Mouse (Mus musculus): Measurements from ENCODE around the gene Gm5767.

Gene Gm5767

DNA sequence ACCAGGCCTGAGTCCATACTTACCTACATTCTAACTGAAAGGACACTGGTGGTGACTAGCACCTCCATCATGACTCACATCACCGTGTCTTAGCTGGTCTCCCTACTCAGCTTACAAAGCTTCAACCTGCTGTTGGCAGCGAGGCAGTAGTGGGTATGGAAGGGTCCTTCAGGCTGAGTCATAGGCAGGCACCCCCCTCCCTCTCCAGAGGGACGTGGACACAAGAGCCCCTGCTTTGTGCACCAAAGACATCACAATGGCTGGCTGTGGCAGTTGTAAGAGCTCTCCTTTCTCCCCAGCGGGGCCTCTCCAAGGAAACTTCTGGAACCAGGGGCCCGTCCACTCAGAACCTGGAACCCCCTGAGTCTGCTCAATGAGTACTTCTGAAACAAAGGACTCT lies at the start of gene Gm5767:
Gm5767 (plus strand) TSS at position 301 of the 400 bp plus-strand sequence.
- DNase-seq (ENCODE audit: low spot score in 2 of 2), result no peak

DNA sequence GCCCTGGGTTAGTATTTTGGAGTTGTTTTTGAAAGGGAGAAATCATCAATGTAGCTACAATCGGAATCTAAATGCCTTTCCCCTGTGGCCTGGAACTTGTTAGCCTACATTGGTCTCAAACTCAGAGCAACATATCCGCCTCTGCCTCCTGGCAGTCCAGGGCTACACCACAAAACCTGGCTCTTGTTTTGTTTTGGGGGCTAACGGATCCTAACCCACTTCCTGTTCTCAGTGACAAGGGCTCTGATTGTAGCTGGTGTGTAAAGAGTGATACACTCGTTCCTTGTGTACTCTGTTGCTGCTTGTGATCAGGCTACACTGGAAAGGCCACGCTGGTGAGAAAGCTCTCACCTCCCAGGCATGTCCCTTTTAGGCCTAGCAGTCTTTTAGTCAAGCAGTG lies 49.1 kb upstream of the Gm5767 start:
- no peak for DNase-seq (ENCODE audit: low spot score in 2 of 2)

DNA sequence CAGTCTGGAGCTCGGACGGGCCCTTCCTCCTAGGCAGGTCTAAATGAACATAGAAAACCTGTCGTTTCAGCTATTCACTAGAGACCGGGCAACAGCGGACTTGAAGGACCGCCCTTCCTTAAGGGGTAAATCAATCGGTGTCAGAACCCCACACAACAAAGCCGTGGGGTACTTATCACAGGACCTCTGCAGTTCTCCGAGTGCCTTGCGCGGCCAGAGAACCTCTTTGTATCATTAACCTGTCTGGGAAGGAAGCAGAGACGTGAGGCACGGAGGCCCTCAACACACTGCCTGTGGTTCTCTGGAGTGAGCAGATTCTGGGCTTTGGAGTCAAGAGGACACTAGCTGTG lies 43.7 kb upstream of the Gm5767 start:
- no peak for DNase-seq (ENCODE audit: low spot score in 2 of 2)

DNA sequence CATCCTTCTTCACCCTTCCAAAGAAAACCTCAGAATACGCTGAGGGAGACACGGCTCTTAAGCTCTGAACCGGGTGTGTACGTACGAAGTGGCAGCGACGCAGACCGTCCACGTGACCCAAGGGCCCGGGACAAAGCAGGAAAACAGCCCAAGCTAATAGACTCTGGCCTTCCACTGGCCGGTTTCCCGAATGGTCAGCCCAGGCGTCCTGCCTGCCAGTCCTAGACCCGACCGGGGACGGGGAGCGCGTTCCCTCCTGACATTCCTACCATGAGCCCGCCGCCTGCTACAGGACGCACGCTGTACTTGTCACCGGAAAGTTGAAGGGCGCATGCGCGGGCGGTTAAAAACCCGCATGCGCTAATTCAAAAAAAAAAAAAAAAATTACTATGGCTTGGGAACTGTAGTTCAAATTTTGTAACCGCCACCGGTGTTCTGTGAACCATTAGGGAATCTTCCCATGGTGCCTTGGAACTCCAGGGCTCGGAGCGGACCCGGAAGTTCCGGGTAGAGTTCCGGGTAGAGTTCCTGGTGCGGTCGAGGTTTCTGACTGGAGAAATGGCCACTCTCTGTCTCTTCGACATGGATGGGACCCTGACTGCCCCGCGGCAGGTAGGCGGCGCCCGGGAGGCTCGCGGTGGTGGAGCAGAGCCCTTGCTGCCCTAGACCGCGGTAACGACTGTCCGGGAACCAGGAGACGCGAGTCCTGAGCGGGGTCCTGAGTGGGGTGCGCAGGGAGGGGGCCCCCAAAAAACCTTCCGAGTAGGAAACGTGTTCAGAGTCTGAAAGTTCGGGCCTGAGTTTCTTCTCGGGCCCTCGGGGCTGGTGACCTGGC lies 43.1 kb upstream of the Gm5767 start, which contains the start of the genes Pmm2 and Tmem186:
Pmm2 (plus strand) TSS at position 458 of the 835 bp plus-strand sequence.
Tmem186 (minus strand) TSS at position 496 of the 835 bp plus-strand sequence.
- peak; percentile 86 to 91 for DNase-seq (ENCODE audit: low spot score in 2 of 2)

DNA sequence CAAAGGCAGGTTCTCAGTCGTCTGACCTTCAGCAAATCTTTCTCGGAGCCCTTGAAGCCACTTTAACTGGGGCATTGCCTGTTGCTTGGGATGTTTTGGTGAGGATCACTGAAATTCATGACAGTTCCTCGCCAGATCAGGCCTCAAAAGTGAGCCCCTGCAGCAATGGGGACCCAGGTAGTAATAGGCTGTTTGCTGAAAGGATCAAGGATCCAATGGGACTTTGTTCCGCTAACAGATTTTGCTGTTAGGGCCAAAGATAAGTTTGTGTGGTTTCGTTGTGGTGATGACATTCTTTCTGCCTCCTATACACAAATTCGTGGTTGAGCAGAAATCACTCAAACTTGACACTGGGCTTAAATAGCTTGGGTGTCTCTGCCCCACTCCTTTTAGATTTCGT lies 42.4 kb upstream of the Gm5767 start:
- DNase-seq (ENCODE audit: low spot score in 2 of 2), result no peak

DNA sequence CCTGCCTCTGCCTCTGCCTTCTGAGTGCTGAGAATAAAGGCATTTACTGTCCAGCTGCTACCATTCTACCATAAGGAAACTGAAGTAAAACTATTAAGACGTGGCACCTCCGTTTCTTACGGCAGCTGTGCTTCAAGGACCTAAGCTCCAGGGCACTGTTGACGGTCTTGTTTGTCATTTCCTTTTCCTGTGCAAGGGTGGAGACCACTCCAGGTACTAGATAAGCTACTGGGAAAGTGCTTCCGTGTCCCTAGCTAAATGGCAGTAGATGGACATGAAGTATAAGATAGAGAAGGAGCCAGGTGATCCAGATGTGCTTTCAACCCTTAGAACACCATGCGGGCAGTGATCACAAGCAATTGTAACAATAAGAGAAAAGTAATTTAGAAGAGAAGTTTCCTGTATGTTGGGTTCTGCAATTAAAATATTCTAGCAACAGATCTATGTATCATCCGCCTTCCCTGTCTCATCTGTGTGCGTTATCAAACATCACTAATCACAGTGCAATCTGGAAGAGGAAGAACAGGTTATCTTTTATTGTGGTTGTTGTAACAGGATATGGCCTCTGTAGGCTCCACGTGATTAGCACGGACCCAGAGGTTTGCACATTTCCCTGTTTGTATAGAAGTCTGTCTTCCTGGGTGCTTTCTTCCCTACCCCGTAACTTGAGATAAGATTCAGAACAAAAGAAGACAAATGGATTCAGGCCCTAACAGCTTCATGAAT lies 40.9 kb upstream of the Gm5767 start:
- DNase-seq (ENCODE audit: low spot score in 2 of 2), result no peak

DNA sequence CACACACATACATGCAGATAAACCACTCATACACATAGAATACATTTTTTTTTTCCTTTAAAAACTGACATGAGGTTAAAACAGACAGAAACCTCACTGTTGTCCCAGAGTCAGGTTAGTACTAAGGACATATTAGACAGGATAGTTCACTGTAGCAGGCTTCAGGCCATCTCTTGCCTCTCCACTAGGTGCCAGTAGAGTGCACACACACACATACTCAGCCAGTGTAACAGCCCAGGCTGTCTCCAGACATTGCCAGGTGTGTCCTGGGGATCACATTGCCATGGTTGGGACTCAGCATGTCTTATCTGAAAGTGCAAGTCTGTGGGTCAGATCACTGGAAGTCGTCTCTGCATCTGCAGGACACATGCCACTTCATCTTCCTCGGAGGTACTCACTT lies 36.7 kb upstream of the Gm5767 start:
- peak in 1 of 2 experiments; percentile 68 for DNase-seq (ENCODE audit: low spot score in 2 of 2)

DNA sequence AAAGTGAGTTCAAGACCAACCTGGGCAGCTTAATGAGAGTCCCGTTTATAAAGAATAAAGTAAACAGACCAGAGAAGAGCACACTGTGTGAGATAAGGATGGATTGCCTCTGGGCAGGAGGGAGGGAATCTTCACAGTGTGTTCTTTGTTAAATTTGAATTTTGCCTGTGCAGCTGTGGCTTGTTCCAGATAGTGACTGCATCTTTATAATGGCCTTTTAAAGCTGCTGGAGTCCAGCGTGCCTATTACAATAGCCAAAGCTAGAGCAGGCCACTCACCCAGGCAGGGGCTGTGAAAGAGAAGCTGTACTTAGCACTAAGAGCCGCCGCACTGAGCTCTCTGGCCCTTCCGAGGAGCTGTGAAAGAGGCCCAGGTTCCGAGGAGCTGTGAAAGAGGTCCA lies 35.0 kb upstream of the Gm5767 start:
- DNase-seq (ENCODE audit: low spot score in 2 of 2), result no peak

DNA sequence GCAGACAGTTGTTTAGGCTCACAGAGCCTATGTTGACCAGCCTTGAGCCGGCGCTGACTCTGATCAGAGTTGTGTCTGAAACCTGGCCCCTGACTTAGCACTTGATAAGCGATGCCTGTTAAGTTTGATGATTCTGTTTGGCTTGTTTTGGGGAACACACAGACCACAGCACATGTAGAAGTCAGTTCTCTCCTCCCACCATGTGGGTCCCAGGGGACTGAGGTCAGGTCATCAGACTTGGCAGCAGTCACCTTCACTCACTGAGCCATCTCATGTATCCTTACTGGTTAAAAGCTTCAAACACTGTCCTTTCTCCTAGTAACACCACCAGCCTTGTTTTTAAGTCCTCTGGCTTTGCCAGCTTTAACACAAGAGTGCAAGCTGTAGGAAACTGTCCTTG lies 30.6 kb upstream of the Gm5767 start:
- no peak for DNase-seq (ENCODE audit: low spot score in 2 of 2)

DNA sequence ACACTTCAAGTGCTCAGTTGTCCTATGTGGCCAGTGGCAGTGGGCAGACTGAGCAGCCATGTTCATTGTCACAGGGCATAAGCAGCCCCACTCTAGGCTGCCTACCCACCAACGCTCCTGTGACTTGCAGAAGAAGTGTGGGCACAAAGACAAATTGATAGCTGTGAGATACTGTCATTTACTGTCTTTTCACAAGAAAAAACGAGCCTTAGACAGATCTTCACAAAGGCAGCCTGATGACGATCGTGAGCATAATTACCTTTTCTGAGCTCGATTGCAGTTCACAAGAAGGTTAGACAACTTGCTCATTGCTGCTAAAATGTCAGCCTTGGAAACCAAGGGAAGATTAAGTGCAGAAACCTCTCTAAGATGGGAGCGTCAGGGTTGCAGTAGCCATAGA lies 25.5 kb upstream of the Gm5767 start:
- no peak for DNase-seq (ENCODE audit: low spot score in 2 of 2)

DNA sequence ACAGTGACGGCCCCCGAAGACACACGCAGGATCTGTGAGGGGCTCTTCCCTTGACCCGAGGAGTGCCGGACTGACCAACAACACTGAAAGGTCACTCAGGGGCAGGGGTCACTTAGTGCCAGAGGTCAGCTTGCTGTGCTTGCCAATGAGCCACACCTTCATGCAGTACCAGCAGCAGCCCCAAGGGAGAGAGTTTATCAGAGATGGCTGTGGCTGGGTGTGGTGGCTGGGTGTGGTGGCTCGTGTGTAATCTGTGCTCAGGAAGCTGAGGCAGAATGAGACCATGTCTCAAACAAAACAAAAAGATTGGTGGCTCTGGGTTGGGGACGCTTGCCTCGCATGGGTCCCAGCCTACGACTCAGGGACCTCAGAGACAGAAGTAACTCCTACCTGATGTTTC lies 25.0 kb upstream of the Gm5767 start:
- peak in 1 of 2 experiments; percentile 53 for DNase-seq (ENCODE audit: low spot score in 2 of 2)

DNA sequence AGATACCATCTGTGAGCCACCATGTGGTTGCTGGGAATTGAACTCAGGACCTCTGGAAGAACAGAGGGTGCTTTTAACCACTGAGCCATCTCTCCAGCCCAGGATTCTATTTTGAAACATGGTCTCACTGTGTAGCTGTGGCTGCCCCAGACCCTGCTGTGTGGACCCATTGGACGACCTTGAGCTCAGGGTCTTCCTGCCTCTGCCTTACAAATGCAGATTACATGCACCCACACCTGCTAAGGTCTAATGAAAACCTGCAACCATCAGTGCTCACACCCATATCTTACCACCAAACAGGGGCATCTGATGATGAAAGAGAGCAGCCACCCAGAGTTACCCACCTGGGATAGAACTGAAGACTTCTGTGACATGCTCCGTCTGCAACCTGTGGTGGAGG lies 24.3 kb upstream of the Gm5767 start:
- no peak for DNase-seq (ENCODE audit: low spot score in 2 of 2)

DNA sequence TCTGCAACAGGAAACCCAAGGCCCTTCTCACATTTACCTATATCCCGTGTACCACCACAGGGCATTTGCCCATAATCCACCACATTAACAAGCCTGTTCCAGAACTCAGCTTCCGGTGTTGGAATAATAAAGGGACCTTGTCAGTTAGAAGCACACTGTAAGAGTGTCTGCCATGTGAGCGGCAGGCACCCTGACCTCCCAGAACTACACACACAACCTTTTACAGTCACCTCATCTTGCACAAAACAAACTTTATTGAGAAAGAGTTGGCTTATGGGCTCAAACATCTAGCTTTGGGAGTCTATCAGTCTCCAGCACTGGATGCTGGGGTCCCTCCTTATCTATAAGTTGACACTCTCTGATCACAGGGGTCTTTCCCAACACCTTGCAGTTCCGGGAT lies 22.2 kb upstream of the Gm5767 start:
- DNase-seq (ENCODE audit: low spot score in 2 of 2), result no peak

DNA sequence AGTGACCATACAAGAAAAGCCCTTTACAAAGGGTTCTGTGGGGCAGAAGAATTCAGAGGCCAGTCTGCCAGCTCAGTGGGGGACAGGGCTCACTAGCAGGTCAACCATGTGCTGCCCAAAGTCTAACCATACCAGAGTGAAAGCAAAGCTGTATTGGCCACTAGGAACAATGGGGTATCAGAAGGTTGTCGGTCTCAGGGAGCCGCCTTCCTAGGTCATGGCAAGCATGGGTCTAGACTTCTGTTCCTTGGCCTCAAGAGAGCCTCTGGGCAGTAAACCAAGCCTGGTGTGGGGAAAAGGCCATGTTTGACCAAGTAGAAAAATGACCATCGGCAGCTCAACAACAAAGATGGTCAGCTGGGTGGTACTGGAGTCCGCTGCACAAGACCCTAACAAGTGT lies 21.8 kb upstream of the Gm5767 start:
- no peak for DNase-seq (ENCODE audit: low spot score in 2 of 2)

DNA sequence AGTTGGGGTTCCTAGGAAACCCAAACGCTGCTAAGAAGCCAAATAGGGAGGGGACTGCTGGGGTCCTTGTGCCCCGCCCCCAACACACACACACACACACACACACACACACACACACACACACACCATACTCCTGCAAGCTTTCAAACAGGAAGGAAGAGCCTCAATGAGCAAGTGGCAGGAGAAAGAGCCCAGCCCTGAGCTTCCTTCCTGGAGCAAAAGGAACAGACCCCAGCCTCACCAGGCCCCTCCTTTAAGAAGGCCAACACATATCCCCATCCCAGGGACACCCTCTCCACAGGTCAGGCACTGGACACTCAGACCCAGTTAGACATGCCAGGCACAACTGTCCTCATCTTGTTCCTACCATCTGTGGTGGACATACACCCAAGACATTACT lies 17.5 kb upstream of the Gm5767 start:
- DNase-seq (ENCODE audit: low spot score in 2 of 2), result no peak

DNA sequence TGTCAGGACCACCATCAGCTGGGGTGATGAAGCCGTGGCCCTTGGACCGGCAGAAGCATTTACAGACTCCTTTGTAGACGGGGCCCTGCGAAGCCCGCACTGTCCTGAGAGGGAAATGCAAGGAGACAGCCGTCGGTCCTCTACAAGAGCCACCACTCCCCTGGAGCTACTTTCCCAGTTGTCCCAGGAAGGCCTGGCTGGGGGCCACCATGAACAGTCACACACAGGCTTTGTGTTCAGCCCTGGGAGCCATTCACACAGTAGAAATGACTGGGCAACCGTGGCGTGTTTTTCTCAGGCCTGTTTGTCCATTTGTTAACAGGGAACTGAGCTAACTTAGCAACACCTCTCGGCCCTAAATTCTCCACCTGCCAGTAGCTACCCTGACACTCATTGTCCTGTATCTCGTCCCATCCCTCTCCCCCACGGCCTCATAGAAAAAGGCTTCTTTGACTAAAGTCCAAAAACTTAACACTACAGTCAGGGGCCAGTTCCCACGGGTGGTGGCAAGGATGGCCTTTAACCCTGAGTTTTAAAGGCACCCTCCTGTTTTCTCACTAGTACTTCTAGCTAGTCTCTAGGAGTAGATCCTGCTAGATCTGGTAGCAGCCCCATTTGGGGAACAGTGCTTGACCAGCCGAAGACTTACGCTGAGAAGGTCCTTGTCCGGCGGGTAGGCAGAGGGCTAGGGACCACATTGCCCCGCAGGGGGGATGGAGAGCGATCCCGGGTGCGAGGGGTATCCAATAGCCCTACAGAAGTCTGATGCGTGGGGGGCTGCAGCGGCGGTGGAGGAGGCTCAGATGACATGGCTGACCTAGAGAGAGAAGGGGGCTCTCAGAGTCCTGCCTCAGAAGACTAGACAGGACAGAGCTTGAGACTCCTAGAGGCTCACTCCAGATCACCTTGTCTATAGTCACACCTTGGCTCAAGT lies 16.7 kb upstream of the Gm5767 start:
- DNase-seq (ENCODE audit: low spot score in 2 of 2), result no peak

DNA sequence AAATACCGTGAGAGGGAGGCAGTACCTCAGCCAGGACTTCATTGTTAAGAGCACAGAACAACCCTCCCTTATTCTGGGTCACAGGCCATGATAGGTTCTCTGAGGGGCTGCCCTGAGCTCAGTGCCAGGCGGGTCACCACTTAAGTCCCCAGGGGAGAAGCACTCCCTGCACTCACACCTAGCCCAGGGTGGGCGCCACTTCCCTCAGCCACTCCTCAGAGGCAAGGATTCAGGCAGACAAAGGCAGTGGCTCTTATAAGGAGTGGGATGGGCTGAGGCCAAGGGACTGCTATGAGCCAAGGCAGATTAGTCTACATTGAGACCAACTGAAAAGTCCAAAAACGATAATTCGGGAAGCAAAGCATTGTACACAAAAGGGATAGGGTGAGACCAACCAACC lies 15.2 kb upstream of the Gm5767 start:
- no peak for DNase-seq (ENCODE audit: low spot score in 2 of 2)

DNA sequence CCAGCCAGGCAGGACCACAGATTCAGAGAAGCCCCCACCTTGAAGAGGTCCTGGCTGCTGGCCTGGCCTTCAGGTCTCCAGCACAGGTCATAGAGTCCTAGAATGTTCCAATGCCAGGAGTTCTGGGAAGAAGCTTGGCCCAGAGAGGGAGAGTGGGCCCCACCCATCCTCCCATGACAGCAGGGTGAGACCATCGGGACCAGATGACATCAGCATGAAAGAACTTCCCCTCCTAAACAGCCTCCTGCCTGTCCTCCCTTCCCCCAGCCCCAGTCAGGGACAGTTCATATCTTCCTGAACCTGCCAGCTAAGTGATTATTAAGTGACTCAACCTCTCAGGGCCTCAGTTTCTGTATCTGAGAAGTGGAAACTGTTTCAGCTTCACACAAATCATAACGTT lies 14.1 kb upstream of the Gm5767 start:
- no peak for DNase-seq (ENCODE audit: low spot score in 2 of 2)

DNA sequence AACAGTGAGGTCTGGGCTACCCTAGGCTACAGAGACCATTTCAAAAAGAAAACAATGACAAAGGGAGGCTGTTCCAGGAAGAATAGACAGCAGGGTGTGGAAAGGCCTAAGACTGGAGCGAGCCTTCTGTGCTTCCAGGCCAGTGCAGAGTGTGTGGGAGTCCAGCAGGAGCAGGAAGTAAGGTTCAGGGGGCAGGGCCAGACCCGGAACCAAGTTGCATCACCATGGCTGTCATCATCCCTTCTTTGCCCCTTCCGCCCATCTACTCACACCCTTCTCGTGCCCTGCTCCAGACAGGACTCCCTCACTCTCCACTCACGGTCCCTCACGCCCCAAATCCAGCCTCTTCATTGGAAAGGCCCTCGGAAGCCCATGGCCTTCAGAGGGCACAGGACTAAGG lies 13.3 kb upstream of the Gm5767 start:
- no peak for DNase-seq (ENCODE audit: low spot score in 2 of 2)

DNA sequence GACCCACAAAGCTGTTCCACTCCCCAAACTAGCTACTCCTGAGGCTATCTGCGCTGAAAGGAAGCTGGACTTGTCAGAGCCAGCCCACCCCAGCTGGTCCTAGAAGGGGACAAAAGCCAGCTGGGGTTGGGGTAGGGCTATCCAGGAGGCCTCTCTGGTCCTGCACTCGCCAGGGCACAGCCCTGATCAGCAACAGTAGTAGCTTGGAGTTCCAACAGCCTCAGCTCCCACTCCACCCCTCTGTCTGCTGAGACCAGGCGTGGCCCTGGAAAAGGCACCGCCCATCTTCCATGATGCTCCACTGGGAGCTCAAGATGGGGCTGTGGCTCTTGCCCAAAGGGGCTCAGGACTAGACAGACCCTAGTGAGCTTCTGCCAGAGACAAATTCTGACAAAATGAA lies 12.8 kb upstream of the Gm5767 start:
- DNase-seq (ENCODE audit: low spot score in 2 of 2), result no peak

DNA sequence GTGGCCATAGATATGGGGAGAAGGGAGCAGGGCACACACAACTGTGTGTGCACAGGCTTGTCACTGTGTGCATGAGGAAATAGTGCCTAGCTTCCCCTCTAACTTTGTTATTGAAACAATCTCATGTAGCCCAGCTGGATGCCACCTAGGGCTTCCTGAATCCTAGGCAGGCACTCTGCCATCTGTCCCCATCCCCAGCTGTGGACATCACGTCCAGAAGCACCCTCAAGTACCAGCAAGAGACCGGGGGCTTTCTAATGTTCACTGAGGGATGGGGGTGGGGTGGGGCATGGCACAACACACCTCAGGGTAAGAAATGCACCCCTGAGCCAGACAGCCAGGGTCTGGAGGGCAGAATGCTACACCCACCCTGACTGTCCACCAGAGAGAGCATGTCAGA lies 12.2 kb upstream of the Gm5767 start:
- no peak for DNase-seq (ENCODE audit: low spot score in 2 of 2)

DNA sequence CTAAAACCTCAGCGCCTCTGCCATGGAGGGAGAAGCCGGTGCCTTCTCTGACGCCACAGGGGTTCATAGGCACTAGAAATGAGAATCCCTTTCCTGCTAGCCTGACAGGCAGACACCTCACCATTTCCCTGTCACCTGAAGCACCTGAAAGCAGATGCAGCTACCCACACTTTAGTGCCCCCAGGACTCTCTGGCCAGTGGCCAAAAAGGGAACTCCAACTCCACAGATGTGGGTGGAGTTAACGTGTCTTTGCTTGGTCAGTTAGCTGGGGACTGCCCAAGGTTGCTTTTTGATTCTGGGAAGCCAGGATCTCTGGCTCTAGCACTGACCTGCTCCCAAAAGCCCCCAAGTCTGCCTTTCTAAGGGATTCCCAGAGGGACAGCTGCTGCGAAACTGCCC lies 11.1 kb upstream of the Gm5767 start:
- no peak for DNase-seq (ENCODE audit: low spot score in 2 of 2)
